Mouse (Mus musculus) embryonic facial prominence, embryonic 11.5 days (tissue): ENCODE measurements at regions not wholly inside any gene's neighbourhood (a gene's known extent, or its start where the extent isn't known, plus 50 kb on each side); places are given as distances from the start of the nearest gene placed in this dataset.

ENCODE experiments used
- ATAC-seq: fragments of 200-750 bp; cut with Nextera tagmentation; replicated peaks from 2 replicates; pipeline ENCODE4 v1.8.0; 2017; ENCODE audit warnings: low read depth; ENCODE audit not compliant: insufficient number of reproducible peaks, low FRiP score, low TSS enrichment
- DNase-seq: peaks from one replicate; pipeline ENCODE4 v3.0.0-alpha.2; 2015; ENCODE audit warnings: low spot score
- H3K27ac ChIP-seq: fragments of 300-500 bp; sonication (generic); replicated peaks from 2 replicates; pipeline ENCODE4 v1.5.1; 2014; ENCODE audit warnings: mild to moderate bottlenecking, low read depth, low read length, control low read depth
- H3K27me3 ChIP-seq: fragments of 300-500 bp; sonication (generic); 2 replicates; pipeline ENCODE4 v1.6.1; 2014; ENCODE audit warnings: mild to moderate bottlenecking, low read length, moderate library complexity, mixed read lengths; ENCODE audit not compliant: control insufficient read depth, insufficient read depth
- H3K36me3 ChIP-seq: fragments of 300-500 bp; sonication (generic); replicated peaks from 2 replicates; pipeline ENCODE4 v1.6.1; 2014; ENCODE audit warnings: low read depth, mild to moderate bottlenecking, low read length, moderate library complexity, mixed read lengths; ENCODE audit not compliant: control insufficient read depth, insufficient read depth
- H3K4me1 ChIP-seq: fragments of 300-500 bp; sonication (generic); 2 replicates; pipeline ENCODE4 v1.6.1; 2014; ENCODE audit warnings: low read length, mixed read lengths; ENCODE audit not compliant: control insufficient read depth, insufficient read depth
- H3K4me2 ChIP-seq: fragments of 300-500 bp; sonication (generic); 2 replicates; pipeline ENCODE4 v1.6.1; 2014; ENCODE audit warnings: low read depth, mild to moderate bottlenecking, control low read depth, low read length, moderate library complexity
- H3K4me3 ChIP-seq: fragments of 300-500 bp; sonication (generic); 2 replicates; pipeline ENCODE4 v1.5.1; 2014; ENCODE audit warnings: low read depth, low read length, control low read depth
- H3K9ac ChIP-seq: fragments of 300-500 bp; sonication (generic); replicated peaks from 2 replicates; pipeline ENCODE4 v1.6.1; 2014; ENCODE audit warnings: mild to moderate bottlenecking, control low read depth, low read length
- H3K9me3 ChIP-seq: fragments of 300-500 bp; sonication (generic); replicated peaks from 2 replicates; pipeline ENCODE4 v1.6.1; 2016; ENCODE audit warnings: mild to moderate bottlenecking, low read length, inconsistent platforms, mixed read lengths; ENCODE audit not compliant: control insufficient read depth
- WGBS: fragments of 180-500 bp; shearing (Covaris S2); extraction: QIAGEN DNeasy Blood & Tissue Kit; methylation state at CpG from one replicate; pipeline ENCODE4 v1.1.7; 2014; 5-methylcytosine and 5-hydroxymethylcytosine counted together

- H3K9me3 ChIP-seq, result no peaks in the 10 kb centered on the region
- H3K4me3 ChIP-seq, result no peak overlapping the region
- H3K27ac ChIP-seq, result no peak overlapping the region
- DNase-seq (no peak), ATAC-seq (no peak)
- H3K4me2 ChIP-seq, result no peak overlapping the region
- H3K27me3 ChIP-seq, result no peaks in the 10 kb centered on the region
- no peaks in the 10 kb centered on the region for H3K36me3 ChIP-seq
- WGBS, result 83% methylated on average over 7 of the region's 7 CpGs
- H3K4me1 ChIP-seq, result no peaks in the 10 kb centered on the region
- no peak overlapping the region for H3K9ac ChIP-seq
These were observed 760.9 kb downstream of the Defb40 start for GRCm38 (mm10) chr8:18217192-18217591.

DNA sequence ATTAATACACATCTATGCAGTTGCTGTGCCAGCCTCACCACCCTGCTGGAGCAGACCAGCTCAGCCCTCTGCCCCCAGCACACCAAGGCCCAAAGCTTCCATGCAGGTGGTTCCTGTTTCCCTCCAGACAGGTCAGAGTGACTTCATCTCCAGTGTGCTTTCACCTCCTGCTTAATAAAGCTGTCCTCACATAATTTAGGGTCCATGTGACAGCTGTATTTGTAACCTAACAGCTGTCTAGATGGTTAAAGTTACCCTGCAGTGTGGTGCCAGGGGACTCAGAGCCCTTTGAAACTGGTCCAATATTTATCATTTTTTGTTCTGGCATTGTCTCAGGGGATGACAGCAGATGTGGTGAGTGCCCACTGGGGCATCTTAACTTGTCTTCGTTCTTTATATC is 761.5 kb downstream of the Defb40 start:
- no peak overlapping the region for H3K27ac ChIP-seq
- H3K4me2 ChIP-seq, result no peak overlapping the region
- ATAC-seq (no peak), DNase-seq (no peak)
- no peak overlapping the region for H3K4me3 ChIP-seq
- no peaks in the 10 kb centered on the region for H3K36me3 ChIP-seq
- H3K27me3 ChIP-seq, result no peaks in the 10 kb centered on the region
- no peaks in the 10 kb centered on the region for H3K9me3 ChIP-seq
- WGBS, result 72% methylated on average over 1 of the region's 1 CpGs
- no peak overlapping the region for H3K9ac ChIP-seq
- no peaks in the 10 kb centered on the region for H3K4me1 ChIP-seq

DNA sequence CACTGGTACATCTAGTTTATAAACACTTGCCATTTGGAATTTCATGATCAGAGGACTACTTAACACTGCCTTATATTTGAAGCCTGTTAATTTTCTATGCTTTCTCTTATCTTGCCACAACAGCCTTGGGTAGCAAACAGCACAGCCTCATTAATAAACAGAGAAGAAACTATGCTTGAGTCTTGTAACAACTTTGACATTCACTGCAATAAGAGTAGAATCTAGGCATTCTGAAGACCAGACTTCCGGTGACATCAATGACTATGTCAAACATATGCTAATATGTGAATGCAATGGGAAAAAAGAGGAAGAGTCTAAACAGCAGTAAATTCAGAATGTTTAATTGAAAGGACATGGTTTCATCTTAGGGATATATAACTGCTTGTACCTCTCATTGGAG is 768.0 kb downstream of the Defb40 start:
- Histone ChIP-seq H3K9me3 (no peaks in the 10 kb centered on the region), H3K36me3 (no peaks in the 10 kb centered on the region), H3K4me2 (no peak overlapping the region), H3K27ac (no peak overlapping the region), H3K9ac (no peak overlapping the region), H3K4me1 (no peaks in the 10 kb centered on the region), H3K27me3 (no peaks in the 10 kb centered on the region), H3K4me3 (no peak overlapping the region)
- ATAC-seq (no peak), DNase-seq (no peak)
- WGBS, result 92% methylated on average over 1 of the region's 1 CpGs

DNA sequence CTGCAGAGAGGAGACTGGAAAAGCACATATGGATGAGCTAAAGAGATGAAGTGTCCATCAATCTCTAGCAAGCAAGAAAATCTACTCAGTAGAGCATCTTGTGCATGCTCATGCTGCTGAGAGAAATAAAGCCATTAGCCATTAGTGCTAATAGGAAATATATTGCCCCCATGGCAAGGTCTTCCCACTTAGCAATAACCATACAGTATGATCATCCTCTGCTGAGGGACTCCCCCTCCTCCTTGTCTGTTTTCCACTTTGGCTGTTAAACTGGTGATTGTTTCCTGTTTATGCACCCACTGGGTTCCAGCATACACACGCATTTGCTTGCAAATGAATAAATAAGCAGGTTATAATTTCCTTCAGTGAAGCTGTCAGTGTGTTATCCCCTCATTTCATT is 769.4 kb downstream of the Defb40 start:
- Histone ChIP-seq H3K27me3 (no peaks in the 10 kb centered on the region), H3K36me3 (no peaks in the 10 kb centered on the region), H3K4me3 (no peak overlapping the region), H3K4me1 (no peaks in the 10 kb centered on the region), H3K9me3 (no peaks in the 10 kb centered on the region), H3K27ac (no peak overlapping the region), H3K4me2 (no peak overlapping the region), H3K9ac (no peak overlapping the region)
- no peak for ATAC-seq
- 66% methylated on average over 1 of the region's 1 CpGs for WGBS
- DNase-seq, result no peak

DNA sequence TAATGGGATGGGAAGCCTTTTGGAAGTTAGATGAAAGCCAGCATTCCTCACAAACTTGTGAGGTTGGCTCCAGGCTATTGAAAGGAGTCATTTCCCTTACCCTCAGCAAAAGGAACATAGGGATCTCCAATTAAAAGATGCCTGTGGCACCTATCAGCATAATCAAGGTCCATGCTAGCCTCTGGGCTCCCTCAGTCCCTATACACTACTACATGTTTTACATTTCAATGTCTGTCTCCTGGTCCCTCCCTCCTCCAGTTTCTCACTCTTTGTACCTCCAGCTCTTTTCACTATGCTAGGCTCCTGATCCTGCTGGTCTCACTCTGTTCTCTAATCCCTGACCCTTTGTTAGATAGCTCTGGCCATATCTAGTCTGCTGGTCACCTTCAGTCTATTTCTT is 790.6 kb downstream of the Defb40 start:
- DNase-seq, result no peak
- no peaks in the 10 kb centered on the region for H3K4me1 ChIP-seq
- no peak overlapping the region for H3K9ac ChIP-seq
- H3K9me3 ChIP-seq, result no peaks in the 10 kb centered on the region
- no peak overlapping the region for H3K4me2 ChIP-seq
- no peak overlapping the region for H3K27ac ChIP-seq
- no peaks in the 10 kb centered on the region for H3K27me3 ChIP-seq
- H3K4me3 ChIP-seq, result no peak overlapping the region
- ATAC-seq, result no peak
- H3K36me3 ChIP-seq, result no peaks in the 10 kb centered on the region

DNA sequence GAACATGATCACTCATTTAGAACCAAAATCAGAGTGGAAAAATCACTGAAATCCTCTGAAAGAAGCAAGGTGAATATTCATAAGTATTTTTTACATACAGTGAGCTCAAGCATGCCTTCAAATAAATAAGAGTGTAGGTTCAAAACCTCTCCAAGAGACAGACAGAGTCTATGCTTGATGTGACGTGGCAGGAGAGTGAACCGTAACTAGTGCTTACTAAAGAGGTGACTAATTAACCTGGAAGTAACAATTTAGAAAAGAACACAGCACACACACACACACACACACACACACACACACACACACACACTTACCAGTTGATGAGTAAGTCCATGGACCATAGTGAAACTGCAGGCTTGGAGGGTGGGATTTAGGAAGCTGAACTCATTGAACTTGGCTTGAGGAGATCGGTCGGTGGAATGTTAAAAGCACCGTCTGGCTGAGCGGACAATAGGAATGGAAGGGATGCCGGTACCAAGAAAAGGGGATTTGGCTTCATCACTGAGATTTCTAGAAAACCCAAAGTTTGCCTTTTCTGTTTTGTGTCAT is 802.4 kb downstream of the Defb40 start:
- no peak overlapping the region for H3K4me3 ChIP-seq
- 87% methylated on average over 7 of the region's 7 CpGs for WGBS
- no peak for ATAC-seq

GRCm38 (mm10) chr8:18158619-18159018 is 819.4 kb downstream of the Defb40 start:
- no peak overlapping the region for H3K9ac ChIP-seq
- H3K9me3 ChIP-seq, result no peaks in the 10 kb centered on the region
- no peak overlapping the region for H3K4me2 ChIP-seq
- no peaks in the 10 kb centered on the region for H3K4me1 ChIP-seq
- 18% methylated on average over 6 of the region's 6 CpGs for WGBS
- no peak overlapping the region for H3K27ac ChIP-seq
- H3K36me3 ChIP-seq, result no peaks in the 10 kb centered on the region
- ATAC-seq (no peak), DNase-seq (no peak)
- H3K27me3 ChIP-seq, result no peaks in the 10 kb centered on the region
- no peak overlapping the region for H3K4me3 ChIP-seq

More for the DNA sequence above, 802.4 kb downstream of the Defb40 start:
- Histone ChIP-seq H3K27me3 (no peaks in the 10 kb centered on the region), H3K4me2 (no peak overlapping the region), H3K9ac (no peak overlapping the region), H3K36me3 (no peaks in the 10 kb centered on the region), H3K9me3 (no peaks in the 10 kb centered on the region), H3K27ac (no peak overlapping the region), H3K4me1 (no peaks in the 10 kb centered on the region)
- DNase-seq, result no peak

GRCm38 (mm10) chr8:18115333-18116044 is 862.6 kb downstream of the Defb40 start:
- WGBS, result 80% methylated on average over 5 of the region's 5 CpGs
- H3K27ac ChIP-seq, result no peak overlapping the region

More at GRCm38 (mm10) chr8:18115333-18116044, 862.6 kb downstream of the Defb40 start:
- DNase-seq, result no peak
- Histone ChIP-seq H3K4me1 (no peaks in the 10 kb centered on the region), H3K4me3 (no peak overlapping the region), H3K9me3 (no peaks in the 10 kb centered on the region), H3K4me2 (no peak overlapping the region), H3K9ac (no peak overlapping the region), H3K27me3 (no peaks in the 10 kb centered on the region), H3K36me3 (no peaks in the 10 kb centered on the region)
- no peak for ATAC-seq
